Mouse (Mus musculus) v-Abl transformed pro-B cells (cell line): ENCODE measurements around the gene Hgd.

Experiments used
- in situ Hi-C, 2 experiments: fragments of 400-800 bp; cut with MboI; formaldehyde crosslinking; loops; one replicate each; pipeline ENCODE4 v1.15.1; 2025; ENCODE audit not compliant: unreplicated experiment in 2 of 2

Gene Hgd

DNA sequence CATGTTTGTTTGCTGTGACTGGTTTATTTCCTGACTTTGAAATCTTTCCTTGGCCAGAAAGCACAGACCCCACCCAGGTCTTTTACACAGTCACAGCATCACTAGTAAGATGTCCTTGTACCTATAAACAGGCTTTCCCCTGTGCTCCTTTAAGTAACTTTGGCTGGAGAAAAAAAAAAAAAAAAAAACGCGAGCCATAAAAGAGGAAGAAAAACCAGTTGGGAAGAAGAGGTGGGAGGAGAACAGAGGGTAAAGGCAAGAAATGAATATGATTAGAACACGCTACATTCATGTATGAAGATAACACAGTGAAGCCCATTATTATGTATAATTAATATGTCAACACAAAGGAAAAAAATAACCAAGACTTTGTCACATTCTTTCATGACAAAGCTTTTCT, 4.6 kb upstream of the Hgd start:
- in situ Hi-C loops, result no loop called here

- in situ Hi-C loops, result no loop called here
These were observed 362 bp upstream of the Hgd start for GRCm38 (mm10) chr16:37579591-37579990.

DNA sequence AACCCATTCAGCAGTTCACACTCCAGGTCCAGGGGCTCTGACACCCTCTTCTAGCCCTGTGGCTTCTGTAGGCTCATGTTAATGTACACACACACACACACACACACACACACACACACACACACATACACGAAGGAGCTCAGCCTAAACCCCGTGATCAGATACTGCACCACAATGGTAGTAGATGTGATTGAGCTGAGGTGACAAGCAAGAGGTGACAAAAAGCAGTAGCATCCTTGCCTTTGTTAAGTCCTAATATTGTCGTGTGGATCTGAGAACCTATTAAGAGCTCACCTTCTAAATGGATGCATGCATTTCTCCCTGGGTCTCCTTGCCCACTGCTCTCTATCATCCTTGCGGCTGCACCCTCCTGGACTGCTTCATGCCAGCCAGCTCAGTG, 698 bp downstream of the Hgd start:
- in situ Hi-C loops, result no loop called here

DNA sequence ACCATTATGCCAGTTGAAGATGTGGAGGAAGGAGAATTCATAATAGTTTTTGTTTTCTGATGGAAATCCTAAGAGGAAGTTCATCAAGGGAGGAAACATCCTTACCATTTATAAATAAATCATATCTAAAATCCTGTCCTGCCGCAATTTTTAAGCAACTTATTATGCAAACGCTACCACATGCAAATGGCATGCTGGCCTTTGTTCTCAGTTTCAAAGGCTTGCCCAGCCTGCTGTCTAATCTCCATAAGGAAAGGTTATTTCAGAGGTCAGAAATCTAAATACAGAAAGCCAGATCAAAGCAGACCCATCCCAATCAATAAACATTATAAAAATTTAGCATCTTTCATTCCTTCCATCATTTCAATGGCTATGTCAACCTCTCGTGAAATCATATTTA, 1.9 kb downstream of the Hgd start:
- in situ Hi-C loops, result no loop called here

DNA sequence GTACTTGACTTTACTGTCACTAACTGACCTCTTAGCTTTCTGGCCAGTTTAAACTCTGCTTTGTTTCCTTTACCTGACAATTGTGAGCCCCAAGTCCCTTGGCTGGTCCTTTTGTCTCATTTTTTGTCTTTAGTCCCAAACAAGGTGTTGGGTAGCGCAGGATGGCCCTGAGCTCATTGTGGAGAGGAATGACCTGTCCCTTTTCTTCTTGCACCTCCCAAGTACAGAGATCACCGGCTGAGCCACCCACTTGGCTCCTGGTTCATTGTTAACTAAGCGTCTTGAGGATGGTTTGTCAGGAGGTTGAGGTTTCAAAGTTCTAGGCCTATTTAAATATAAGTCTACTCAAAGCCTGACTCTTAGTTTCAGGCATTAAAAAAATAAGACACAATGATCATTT, 3.4 kb downstream of the Hgd start:
- in situ Hi-C loops, result no loop called here

GRCm38 (mm10) chr16:37583801-37584200, 3.8 kb downstream of the Hgd start:
- in situ Hi-C loops, result no loop called here

GRCm38 (mm10) chr16:37584218-37585035, 4.5 kb downstream of the Hgd start:
- in situ Hi-C loops, result no loop called here

DNA sequence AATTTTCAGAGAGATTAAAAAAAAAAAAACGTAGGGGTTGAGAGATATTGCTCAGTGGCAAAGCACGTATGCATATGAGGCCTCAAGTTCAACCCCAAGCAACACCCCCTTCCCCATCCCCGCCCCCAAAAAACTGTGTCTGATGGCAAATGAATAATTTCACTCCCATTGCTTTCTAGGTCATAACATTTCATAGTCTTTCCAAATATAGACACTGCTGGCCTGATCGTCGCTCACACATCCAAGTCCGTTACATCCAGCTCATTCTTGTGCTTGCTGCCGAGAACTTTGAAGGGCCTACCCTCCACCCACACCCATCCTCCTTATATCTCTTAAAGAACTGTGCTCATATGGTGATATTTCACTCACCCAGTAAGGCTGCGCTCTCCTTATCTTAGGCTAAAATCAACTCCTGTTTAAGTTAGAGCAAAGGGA, 5.2 kb downstream of the Hgd start:
- in situ Hi-C loops, result no loop called here

DNA sequence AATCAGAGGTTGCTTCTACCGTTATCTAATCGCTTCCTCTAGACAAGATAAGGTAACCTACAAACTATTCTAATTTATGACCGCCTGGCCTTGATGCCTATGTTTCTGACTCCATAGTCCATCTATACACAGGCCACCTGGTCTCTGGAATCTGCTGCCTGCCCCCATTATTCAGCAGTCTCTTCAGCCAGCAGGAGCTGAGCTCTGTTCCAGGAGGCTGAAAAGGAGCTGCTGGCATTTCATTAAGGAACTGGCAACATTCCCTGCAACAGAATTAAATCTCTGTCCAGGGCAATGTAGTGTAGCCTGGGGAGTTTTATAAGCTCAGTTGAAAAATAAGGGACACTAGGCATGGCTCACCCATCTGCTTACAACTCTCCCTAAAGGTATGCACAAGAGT, 11.0 kb downstream of the Hgd start:
- in situ Hi-C loops, result no loop called here

DNA sequence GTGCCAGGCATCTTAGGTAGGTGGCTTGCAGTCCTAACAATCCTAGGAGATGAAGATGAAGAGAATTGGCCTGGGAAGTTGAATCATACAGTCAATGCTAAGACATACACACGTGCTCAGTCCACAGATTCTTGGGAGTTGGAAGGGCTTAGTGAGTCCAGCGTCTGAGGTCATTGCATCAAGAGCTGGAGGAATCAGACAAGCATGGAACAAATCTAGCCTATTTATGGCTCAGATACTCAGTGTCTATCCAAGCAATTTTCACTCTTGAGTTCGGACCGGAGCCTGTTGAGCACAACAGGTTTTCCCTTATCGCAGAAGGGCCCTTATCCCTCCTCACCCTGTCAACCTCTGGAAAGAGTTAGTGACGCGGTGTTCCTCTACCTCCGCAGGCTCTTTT, 11.6 kb downstream of the Hgd start:
- in situ Hi-C loops, result no loop called here

- in situ Hi-C loops, result no loop called here
These were observed 17.5 kb downstream of the Hgd start for GRCm38 (mm10) chr16:37597412-37597811.

DNA sequence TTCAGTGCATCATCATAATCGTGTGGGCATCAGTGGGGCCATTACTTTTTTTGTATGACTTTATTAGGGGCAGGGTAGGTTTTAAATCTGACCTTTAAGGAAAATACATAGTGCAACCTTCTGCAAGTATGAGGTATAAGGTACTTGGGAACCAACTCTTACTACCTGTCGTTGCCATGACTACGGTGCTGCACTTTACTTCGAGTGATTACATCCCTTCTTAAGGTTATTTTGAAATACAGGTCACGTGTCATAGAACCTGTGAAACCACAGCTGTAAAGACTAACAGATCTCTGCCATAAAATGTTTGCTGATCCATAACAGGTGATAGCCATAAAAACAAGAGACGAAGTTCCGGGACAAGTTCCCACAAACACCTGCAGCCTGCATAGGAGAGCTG, 18.5 kb downstream of the Hgd start:
- in situ Hi-C loops, result no loop called here

- in situ Hi-C loops, result no loop called here
These were observed 19.4 kb downstream of the Hgd start for GRCm38 (mm10) chr16:37599326-37599725.

- in situ Hi-C loops, result no loop called here
These were observed 23.5 kb downstream of the Hgd start for GRCm38 (mm10) chr16:37603431-37603830.

DNA sequence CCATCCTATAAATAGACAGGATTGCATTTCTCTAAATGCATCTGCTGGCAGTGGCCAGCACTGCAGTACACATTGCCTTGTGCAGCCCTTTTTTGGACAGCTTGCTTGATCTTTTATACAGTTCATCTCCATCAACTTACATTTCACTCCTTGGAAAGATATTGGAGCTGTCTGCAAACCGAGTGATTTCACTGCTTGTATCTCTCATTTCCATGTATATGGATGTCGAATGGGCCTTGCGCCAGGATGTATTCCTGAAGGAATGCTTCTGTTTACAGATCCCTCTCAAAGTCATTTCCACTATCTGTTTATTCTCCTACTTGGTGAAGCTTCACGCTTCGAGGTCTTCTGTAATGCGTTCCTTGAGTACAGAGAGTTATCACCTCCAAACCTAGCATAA, 24.3 kb downstream of the Hgd start:
- in situ Hi-C loops, result no loop called here

GRCm38 (mm10) chr16:37610333-37610732, 30.4 kb downstream of the Hgd start:
- in situ Hi-C loops, result no loop called here

DNA sequence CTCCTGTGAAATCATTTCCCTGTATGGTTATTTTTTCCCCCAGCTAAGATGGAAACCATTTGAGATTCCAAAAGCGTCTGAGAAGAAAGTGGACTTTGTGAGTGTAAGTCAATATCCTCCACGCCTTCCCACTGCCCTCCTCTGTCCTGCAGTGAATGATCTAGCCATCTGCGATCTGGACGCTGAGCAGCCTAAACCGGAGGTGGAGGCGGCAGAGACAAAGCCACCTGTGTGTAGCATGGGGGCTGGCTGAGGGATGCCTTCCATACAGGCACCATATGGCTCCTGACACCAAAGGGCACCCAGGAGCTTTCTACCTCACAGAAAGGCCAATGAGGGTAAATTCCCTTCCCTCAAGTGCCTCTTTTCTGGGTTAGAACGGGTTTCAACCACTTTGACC, 31.1 kb downstream of the Hgd start:
- in situ Hi-C loops, result no loop called here

- in situ Hi-C loops, result no loop called here
These were observed 32.1 kb downstream of the Hgd start for GRCm38 (mm10) chr16:37612013-37612412.

DNA sequence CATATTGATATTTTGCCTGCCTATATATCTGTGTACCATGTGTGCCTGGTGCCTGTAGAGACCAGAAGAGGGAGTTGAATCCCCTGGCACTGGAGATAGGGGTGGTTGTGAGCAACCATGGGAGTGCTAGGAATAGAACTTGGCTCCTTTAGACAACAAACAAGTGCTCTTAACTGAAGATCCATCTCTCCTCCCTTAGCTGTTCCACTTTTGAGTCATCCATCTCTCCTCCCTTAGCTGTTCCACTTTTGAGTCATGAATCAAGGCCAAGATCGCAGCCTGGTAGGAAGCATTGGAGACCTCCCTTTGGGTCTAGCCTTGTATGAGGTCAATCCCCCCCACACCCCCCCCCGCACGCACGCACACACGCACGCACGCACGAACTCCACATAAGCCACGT, 34.6 kb downstream of the Hgd start:
- in situ Hi-C loops, result no loop called here

- in situ Hi-C loops, result no loop called here
These were observed 35.5 kb downstream of the Hgd start for GRCm38 (mm10) chr16:37615429-37615828.

GRCm38 (mm10) chr16:37616104-37616503, 36.2 kb downstream of the Hgd start:
- in situ Hi-C loops, result no loop called here

DNA sequence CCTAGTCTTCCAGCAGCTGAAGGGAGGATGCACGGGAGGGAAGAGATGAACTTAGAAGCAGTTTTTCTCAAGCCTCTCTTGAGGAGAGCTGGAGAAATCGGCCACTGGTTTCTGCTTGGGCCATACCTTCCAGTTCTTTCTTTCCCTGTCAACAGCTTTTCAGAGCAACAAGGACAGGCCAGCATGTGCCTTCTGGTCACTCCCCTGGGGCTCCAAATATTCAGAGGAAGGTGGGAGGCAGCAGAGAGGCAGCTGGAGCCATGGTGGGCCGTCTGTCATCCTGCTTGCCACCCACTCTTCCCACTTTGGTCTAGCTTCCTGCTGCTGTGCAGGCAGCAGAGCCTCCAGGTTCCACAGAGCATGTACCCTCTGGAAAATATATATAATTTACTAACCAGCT, 37.7 kb downstream of the Hgd start:
- in situ Hi-C loops, result no loop called here

GRCm38 (mm10) chr16:37622403-37622802, 42.5 kb downstream of the Hgd start:
- in situ Hi-C loops, result no loop called here
